Comparison of ENCODE assay signal across 20 mouse cellular contexts in the genomic region with DNA sequence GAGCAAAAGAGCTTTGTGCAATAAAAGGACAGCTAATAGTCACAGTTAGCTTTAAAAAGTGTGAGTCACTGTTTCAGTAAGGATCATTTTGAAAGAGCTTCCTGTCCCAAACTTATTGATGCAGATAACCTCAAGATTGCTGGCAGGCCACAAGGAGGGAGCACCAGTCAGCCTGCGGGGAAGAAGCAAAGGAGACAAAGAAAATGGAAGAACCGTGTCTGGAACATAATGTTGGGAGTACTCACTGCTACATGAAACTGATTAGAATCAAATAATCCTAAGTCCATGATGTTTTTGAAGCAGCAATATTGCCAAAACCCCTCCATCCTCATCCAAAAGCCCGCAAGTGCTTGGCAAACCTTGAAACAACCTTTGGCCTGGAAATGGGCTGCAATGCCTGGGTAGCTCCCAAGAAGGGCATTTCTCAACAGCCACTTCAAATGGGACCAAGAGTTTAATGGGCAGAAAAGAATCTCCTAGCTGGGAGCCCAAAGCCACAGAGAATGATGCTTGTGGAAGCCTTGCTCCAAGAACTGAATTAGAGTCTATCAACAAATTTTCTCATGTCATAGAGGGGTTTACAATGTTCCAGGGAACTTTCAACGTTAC.
DNase-seq lines count a peak whose midpoint lies in the region; ATAC-seq lines count a peak whose summit lies in the region.
"Had no signal": no experiment of that assay in that cellular context is flagged by ENCODE, and none has a peak within 500 bp of the region (broad histone marks: within the 10 kb centered on the region; RNA-seq: fewer than 3 reads in every experiment).

No protein-coding gene starts in this region.

- no peak overlapping the region for H3K4me2 ChIP-seq in forebrain, embryonic 15.5 days (replicated peaks)
- H3K4me2 ChIP-seq: embryonic facial prominence, embryonic 13.5 days; heart, embryonic 12.5 days; hindbrain, embryonic 14.5 days; intestine, embryonic 15.5 days had no signal

- H3K36me3 ChIP-seq in forebrain, embryonic 15.5 days = no peaks in the 10 kb centered on the region
- H3K36me3 ChIP-seq: embryonic facial prominence, embryonic 13.5 days; forebrain, embryonic 10.5 days; heart, embryonic 12.5 days; hindbrain, embryonic 10.5 days; intestine, embryonic 15.5 days had no signal

- DNase-seq in adrenal gland, postnatal 10 days = peak; percentile 31
- no peak for DNase-seq in adrenal gland, adult 8-10 months
- DNase-seq in lung, adult 18-20 months = peak; percentile 12 to 29
- DNase-seq in lung, postnatal 14 days = no peak
- peak; percentile 80 for DNase-seq in Muller cell, postnatal 12 days (ENCODE audit: inconsistent ontology term)
- peak; percentile 56 for DNase-seq in fibroblast of lung, adult 2 months (ENCODE audit: low read depth)
- no peak for DNase-seq in left cerebral cortex, adult 18-20 months (ENCODE audit: low spot score in 2 of 2)
- DNase-seq: cerebellum, adult 11-12 months; cerebellum, adult 9-11 months; cerebellum, postnatal 36 days; gastrocnemius, postnatal 14 days; kidney, adult 18-20 months had no signal

- 84% methylated on average over 4 of the region's 4 CpGs for WGBS in forebrain, embryonic 15.5 days

- H3K27ac ChIP-seq in forebrain, embryonic 15.5 days (replicated peaks) = no peak overlapping the region
- H3K27ac ChIP-seq: embryonic facial prominence, embryonic 13.5 days; forebrain, embryonic 10.5 days; hindbrain, embryonic 10.5 days; hindbrain, embryonic 14.5 days; intestine, embryonic 15.5 days had no signal

- no peak overlapping the region for H3K9ac ChIP-seq in forebrain, embryonic 15.5 days (replicated peaks)
- H3K9ac ChIP-seq: embryonic facial prominence, embryonic 13.5 days; heart, embryonic 12.5 days; hindbrain, embryonic 14.5 days; intestine, embryonic 15.5 days had no signal

- ATAC-seq in forebrain, embryonic 15.5 days (replicated peaks) = no peak
- ATAC-seq: forebrain, embryonic 14.5 days; intestine, embryonic 15.5 days had no signal

- no peaks in the 10 kb centered on the region for H3K4me1 ChIP-seq in forebrain, embryonic 15.5 days
- H3K4me1 ChIP-seq: embryonic facial prominence, embryonic 13.5 days; forebrain, embryonic 10.5 days; heart, embryonic 12.5 days; hindbrain, embryonic 10.5 days; intestine, embryonic 15.5 days had no signal

- no peak overlapping the region for H3K4me3 ChIP-seq in forebrain, embryonic 15.5 days
- H3K4me3 ChIP-seq: embryonic facial prominence, embryonic 13.5 days; forebrain, embryonic 10.5 days; heart, embryonic 12.5 days; hindbrain, embryonic 10.5 days; intestine, embryonic 15.5 days had no signal

- H3K27me3 ChIP-seq in forebrain, embryonic 15.5 days = no peaks in the 10 kb centered on the region
- H3K27me3 ChIP-seq: embryonic facial prominence, embryonic 13.5 days; heart, embryonic 12.5 days; intestine, embryonic 15.5 days had no signal

- H3K9me3 ChIP-seq in forebrain, embryonic 15.5 days = no peaks in the 10 kb centered on the region
- H3K9me3 ChIP-seq: embryonic facial prominence, embryonic 13.5 days; forebrain, embryonic 10.5 days; heart, embryonic 12.5 days; hindbrain, embryonic 10.5 days; intestine, embryonic 15.5 days had no signal

Comparison
In these comparisons a context has a peak if more than half of its experiments do, and no peak if none do; other contexts are left out.
1. DNase-seq: peak in adrenal gland, postnatal 10 days (single experiment), lung, adult 18-20 months (2 of 2), Muller cell, postnatal 12 days (single experiment) and fibroblast of lung, adult 2 months (single experiment); none in adrenal gland, adult 8-10 months (single experiment), lung, postnatal 14 days (single experiment) and left cerebral cortex, adult 18-20 months (0 of 2).